Mouse (Mus musculus) midbrain, embryonic 12.5 days (tissue): Measurements from ENCODE around the gene Actl7b. TPM values are rescaled to one million over a fixed set of nuclear protein-coding genes. Genes with fewer than 3 reads are reported as not detected.

Source experiments
- ATAC-seq: fragments of 200-750 bp; cut with Nextera tagmentation; 2 replicates; pipeline ENCODE4 v1.8.0; 2017; ENCODE audit warnings: low read depth, moderate TSS enrichment, moderate library complexity; ENCODE audit not compliant: low FRiP score
- H3K27ac ChIP-seq: fragments of 300-500 bp; sonication (generic); replicated peaks from 2 replicates; pipeline ENCODE4 v1.5.1; 2016; ENCODE audit warnings: mild to moderate bottlenecking
- H3K27me3 ChIP-seq: fragments of 300-500 bp; sonication (generic); 2 replicates; pipeline ENCODE4 v1.6.1; 2016; ENCODE audit warnings: mild to moderate bottlenecking
- H3K36me3 ChIP-seq: fragments of 300-500 bp; sonication (generic); 2 replicates; pipeline ENCODE4 v1.6.1; 2016
- H3K4me1 ChIP-seq: fragments of 300-500 bp; sonication (generic); 2 replicates; pipeline ENCODE4 v1.6.1; 2016
- H3K4me2 ChIP-seq: fragments of 300-500 bp; sonication (generic); replicated peaks from 2 replicates; pipeline ENCODE4 v1.6.1; 2016; ENCODE audit warnings: mild to moderate bottlenecking, moderate library complexity
- H3K4me3 ChIP-seq: fragments of 300-500 bp; sonication (generic); 2 replicates; pipeline ENCODE4 v1.5.1; 2016; ENCODE audit warnings: mild to moderate bottlenecking
- H3K9ac ChIP-seq: fragments of 300-500 bp; sonication (generic); replicated peaks from 2 replicates; pipeline ENCODE4 v1.6.1; 2016; ENCODE audit warnings: mild to moderate bottlenecking, moderate library complexity
- H3K9me3 ChIP-seq: fragments of 300-500 bp; sonication (generic); 2 replicates; pipeline ENCODE4 v1.6.1; 2016; ENCODE audit warnings: mild to moderate bottlenecking
- WGBS: fragments of 180-500 bp; shearing (Covaris S2); methylation state at CpG from one replicate; pipeline ENCODE4 v1.1.7; 2016; 5-methylcytosine and 5-hydroxymethylcytosine counted together
- polyA plus RNA-seq: library from polyadenylated mRNA; unstranded; fragments of >200 nt; fragmentation: Nextera tagmentation; extraction: Ambion mirVana; gene quantifications from 2 replicates; pipeline ENCODE4 v1.2.1, GENCODE M21; 2016

Actl7b gene
- polyA plus RNA-seq, 1 experiment from 2014 or later: not detected

GRCm38 (mm10) chr4:56740020-56740485 is 1.2 kb downstream of the Actl7b start, which contains the start of gene Gm26657:
Gene Gm26657 (plus strand): TSS chr4:56740070.
- 91% methylated on average over 18 of the region's 18 CpGs for WGBS
- Histone ChIP-seq H3K4me1 (no peaks in the 10 kb centered on the region), H3K4me3 (no peak within 1 kb of the TSS), H3K36me3 (peaks cover 19% of the 10 kb centered on the region), H3K9ac (no peak within 1 kb of the TSS), H3K4me2 (no peak within 1 kb of the TSS), H3K27me3 (no peaks in the 10 kb centered on the region), H3K27ac (no peak within 1 kb of the TSS), H3K9me3 (no peaks in the 10 kb centered on the region)
- ATAC-seq: no peak

GRCm38 (mm10) chr4:56725839-56726238 is 15.4 kb downstream of the Actl7b start:
- H3K27ac ChIP-seq: no peak overlapping the region
- no peak overlapping the region for H3K9ac ChIP-seq
- no peaks in the 10 kb centered on the region for H3K36me3 ChIP-seq
- H3K4me3 ChIP-seq: no peak overlapping the region
- no peaks in the 10 kb centered on the region for H3K27me3 ChIP-seq
- ATAC-seq: no peak
- no peak overlapping the region for H3K4me2 ChIP-seq
- H3K4me1 ChIP-seq: no peaks in the 10 kb centered on the region
- peaks cover 5% of the 10 kb centered on the region; the same call in 1 of the 2 replicates for H3K9me3 ChIP-seq
- 56% methylated on average over 8 of the region's 8 CpGs for WGBS

GRCm38 (mm10) chr4:56723237-56723636 is 18.0 kb downstream of the Actl7b start:
- Histone ChIP-seq H3K9ac (no peak overlapping the region), H3K36me3 (no peaks in the 10 kb centered on the region), H3K4me3 (no peak overlapping the region), H3K9me3 (peaks cover 5% of the 10 kb centered on the region; the same call in 1 of the 2 replicates), H3K27ac (no peak overlapping the region), H3K4me1 (no peaks in the 10 kb centered on the region), H3K27me3 (no peaks in the 10 kb centered on the region), H3K4me2 (no peak overlapping the region)
- WGBS: 91% methylated on average over 6 of the region's 6 CpGs
- no peak for ATAC-seq

GRCm38 (mm10) chr4:56722346-56722745 is 18.9 kb downstream of the Actl7b start:
- no peaks in the 10 kb centered on the region for H3K36me3 ChIP-seq
- no peak overlapping the region for H3K9ac ChIP-seq
- H3K4me3 ChIP-seq: no peak overlapping the region
- WGBS: 63% methylated on average over 6 of the region's 6 CpGs
- no peak for ATAC-seq
- peaks cover under 1% of the 10 kb centered on the region; the same call in 1 of the 2 replicates for H3K9me3 ChIP-seq
- no peaks in the 10 kb centered on the region for H3K27me3 ChIP-seq
- no peaks in the 10 kb centered on the region for H3K4me1 ChIP-seq
- no peak overlapping the region for H3K27ac ChIP-seq
- H3K4me2 ChIP-seq: no peak overlapping the region

- H3K9ac ChIP-seq: no peak overlapping the region
- H3K27me3 ChIP-seq: no peaks in the 10 kb centered on the region
- WGBS: 22% methylated on average over 3 of the region's 3 CpGs
- no peak overlapping the region for H3K4me3 ChIP-seq
- no peaks in the 10 kb centered on the region for H3K9me3 ChIP-seq
- no peak overlapping the region for H3K27ac ChIP-seq
- no peaks in the 10 kb centered on the region for H3K36me3 ChIP-seq
- ATAC-seq: no peak
- no peaks in the 10 kb centered on the region for H3K4me1 ChIP-seq
- no peak overlapping the region for H3K4me2 ChIP-seq
These were observed 19.8 kb downstream of the Actl7b start for GRCm38 (mm10) chr4:56721469-56721868.

- ATAC-seq: no peak
These were observed 20.8 kb downstream of the Actl7b start for GRCm38 (mm10) chr4:56720403-56720802.

GRCm38 (mm10) chr4:56719456-56719855 is 21.8 kb downstream of the Actl7b start:
- ATAC-seq: no peak
- Histone ChIP-seq H3K9ac (no peak overlapping the region), H3K27me3 (no peaks in the 10 kb centered on the region), H3K4me3 (no peak overlapping the region), H3K27ac (no peak overlapping the region), H3K4me2 (no peak overlapping the region), H3K9me3 (no peaks in the 10 kb centered on the region), H3K36me3 (no peaks in the 10 kb centered on the region), H3K4me1 (no peaks in the 10 kb centered on the region)
- 67% methylated on average over 9 of the region's 9 CpGs for WGBS

More at GRCm38 (mm10) chr4:56720403-56720802, 20.8 kb downstream of the Actl7b start:
- Histone ChIP-seq H3K9me3 (no peaks in the 10 kb centered on the region), H3K27me3 (no peaks in the 10 kb centered on the region), H3K9ac (no peak overlapping the region), H3K4me2 (no peak overlapping the region), H3K4me3 (no peak overlapping the region), H3K36me3 (no peaks in the 10 kb centered on the region), H3K4me1 (no peaks in the 10 kb centered on the region), H3K27ac (no peak overlapping the region)
- WGBS: 91% methylated on average over 9 of the region's 9 CpGs

- H3K27me3 ChIP-seq: no peaks in the 10 kb centered on the region
- H3K9me3 ChIP-seq: no peaks in the 10 kb centered on the region
- ATAC-seq: no peak
- H3K4me2 ChIP-seq: no peak overlapping the region
- no peak overlapping the region for H3K27ac ChIP-seq
- H3K36me3 ChIP-seq: no peaks in the 10 kb centered on the region
- H3K9ac ChIP-seq: no peak overlapping the region
- no peak overlapping the region for H3K4me3 ChIP-seq
- WGBS: 79% methylated on average over 12 of the region's 12 CpGs
- H3K4me1 ChIP-seq: no peaks in the 10 kb centered on the region
These were observed 22.4 kb downstream of the Actl7b start for GRCm38 (mm10) chr4:56718573-56719442.

- Histone ChIP-seq H3K4me3 (no peak overlapping the region), H3K9me3 (no peaks in the 10 kb centered on the region), H3K36me3 (no peaks in the 10 kb centered on the region), H3K4me1 (no peaks in the 10 kb centered on the region), H3K4me2 (no peak overlapping the region), H3K9ac (no peak overlapping the region), H3K27ac (no peak overlapping the region), H3K27me3 (no peaks in the 10 kb centered on the region)
- 90% methylated on average over 3 of the region's 3 CpGs for WGBS
- ATAC-seq: no peak
These were observed 23.3 kb downstream of the Actl7b start for GRCm38 (mm10) chr4:56717932-56718331.

GRCm38 (mm10) chr4:56716801-56717200 is 24.4 kb downstream of the Actl7b start:
- no peak overlapping the region for H3K4me3 ChIP-seq
- H3K4me2 ChIP-seq: no peak overlapping the region
- no peaks in the 10 kb centered on the region for H3K36me3 ChIP-seq
- no peak for ATAC-seq
- no peak overlapping the region for H3K9ac ChIP-seq
- 61% methylated on average over 5 of the region's 5 CpGs for WGBS
- H3K9me3 ChIP-seq: no peaks in the 10 kb centered on the region
- no peaks in the 10 kb centered on the region for H3K4me1 ChIP-seq
- H3K27me3 ChIP-seq: no peaks in the 10 kb centered on the region
- no peak overlapping the region for H3K27ac ChIP-seq

- Histone ChIP-seq H3K4me3 (no peak overlapping the region), H3K4me1 (peaks cover 8% of the 10 kb centered on the region), H3K36me3 (no peaks in the 10 kb centered on the region), H3K4me2 (no peak overlapping the region), H3K9me3 (no peaks in the 10 kb centered on the region), H3K27me3 (no peaks in the 10 kb centered on the region), H3K27ac (no peak overlapping the region), H3K9ac (no peak overlapping the region)
- WGBS: 81% methylated on average over 3 of the region's 3 CpGs
- no peak for ATAC-seq
These were observed 28.1 kb downstream of the Actl7b start for GRCm38 (mm10) chr4:56713155-56713554.

GRCm38 (mm10) chr4:56702234-56702633 is 39.0 kb downstream of the Actl7b start:
- Histone ChIP-seq H3K4me3 (no peak overlapping the region), H3K4me1 (peaks cover 12% of the 10 kb centered on the region), H3K27me3 (no peaks in the 10 kb centered on the region), H3K36me3 (no peaks in the 10 kb centered on the region), H3K9me3 (no peaks in the 10 kb centered on the region), H3K9ac (no peak overlapping the region), H3K27ac (no peak overlapping the region), H3K4me2 (peak overlapping the region; percentile 31)
- ATAC-seq: no peak
- under 1% methylated on average over 10 of the region's 10 CpGs for WGBS
